Mouse (Mus musculus) T-cell, adult 2 months (primary cell): ENCODE measurements around the gene Wdr24.
"Not testable (repeated sequence)": the region's sequence is repeated elsewhere in the genome, so short reads cannot be mapped to it uniquely, and the experiment has no call there.

Experiments
- DNase-seq: peaks from one replicate; pipeline ENCODE4 v3.0.0; 2022; ENCODE audit warnings: low spot score

Gene Wdr24

GRCm38 (mm10) chr17:25860832-25861703 is 37.6 kb downstream of the Wdr24 start, which contains the start of gene Wdr90:
Gene Wdr90 (minus strand): TSS chr17:25861501.
- peak; percentile 93 for DNase-seq

DNA sequence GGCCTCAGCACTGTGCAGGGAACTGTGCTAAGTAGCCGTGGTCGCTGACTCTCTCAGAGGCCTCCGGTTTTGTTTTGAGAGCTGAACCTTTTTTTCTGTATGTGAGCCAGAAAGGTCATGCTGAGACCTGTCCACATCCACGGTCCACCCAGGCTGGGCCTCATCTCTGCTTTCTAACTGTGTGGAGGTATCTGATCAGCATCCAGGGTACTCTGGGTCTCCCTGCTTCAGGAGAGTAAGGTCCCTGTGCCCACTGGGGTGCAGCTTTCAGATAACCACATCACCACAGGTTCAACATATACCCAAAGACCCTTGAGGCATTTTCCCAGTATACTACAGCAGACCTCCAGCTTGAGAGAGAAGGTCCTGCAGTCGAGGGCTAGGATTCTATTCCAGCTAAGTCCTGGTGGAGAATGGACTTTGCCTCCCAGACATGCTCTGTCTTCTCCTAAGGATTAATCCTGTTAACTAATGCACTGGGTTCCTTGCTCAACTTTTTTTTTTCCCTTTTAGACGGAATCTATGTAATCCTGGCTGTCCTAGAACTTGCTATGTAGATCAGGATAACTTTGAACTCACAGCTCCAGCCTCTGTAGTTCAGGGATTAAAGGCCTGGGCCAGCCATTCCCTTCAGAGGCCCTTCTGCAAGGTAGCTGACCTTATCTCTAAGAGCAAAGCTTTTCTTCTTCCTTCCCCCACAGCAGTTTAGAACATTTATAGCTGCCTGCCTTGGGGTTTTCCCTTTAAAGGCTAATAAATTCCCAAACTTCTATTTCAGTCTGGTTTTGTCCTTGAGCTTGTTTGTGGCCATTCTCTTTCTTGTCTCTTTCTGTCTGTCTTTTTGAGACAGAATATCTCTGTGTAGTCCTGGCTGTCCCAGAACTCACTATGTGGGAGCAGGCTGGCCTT is 38.5 kb downstream of the Wdr24 start:
- no peak for DNase-seq

DNA sequence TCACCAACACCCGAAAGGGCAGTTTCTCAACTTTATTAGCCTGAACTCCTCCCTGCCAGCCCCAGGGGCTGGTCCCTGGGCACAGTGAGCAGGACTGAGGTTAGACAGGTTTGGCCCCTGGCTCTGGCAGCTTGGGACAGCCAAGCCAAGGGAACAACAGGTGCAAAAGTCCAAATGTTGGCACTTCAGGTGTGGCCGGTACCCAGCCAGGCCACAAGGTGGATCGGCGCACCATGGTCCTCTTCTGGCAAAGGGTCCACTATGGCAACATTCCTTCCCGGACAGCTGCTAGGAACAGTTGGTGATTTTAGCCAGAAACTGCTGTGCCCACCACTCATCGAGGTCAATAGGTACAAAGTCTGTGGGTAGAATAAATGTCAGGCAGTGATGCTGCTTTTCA is 40.3 kb downstream of the Wdr24 start:
- no peak for DNase-seq

DNA sequence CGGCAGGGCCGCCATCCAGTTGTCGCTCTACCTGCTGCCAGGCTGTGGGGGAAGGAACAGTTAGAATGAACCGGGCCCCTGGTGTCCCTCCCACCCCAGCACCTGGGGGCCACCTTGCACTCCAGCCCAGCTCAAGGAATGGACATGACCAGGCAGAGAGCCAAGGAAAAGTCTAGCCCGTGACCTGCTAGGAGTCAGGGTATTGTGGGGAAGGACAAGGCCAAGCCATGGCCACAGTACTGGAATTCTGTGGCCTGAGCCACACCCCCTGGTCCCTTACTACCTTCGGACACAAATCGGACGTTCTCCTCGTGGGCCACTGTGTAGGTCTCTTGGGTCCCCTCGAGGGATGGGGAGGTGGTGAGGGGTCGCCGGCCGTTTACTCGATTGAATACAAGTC is 40.9 kb downstream of the Wdr24 start:
- no peak for DNase-seq

- DNase-seq = no peak
Observed at GRCm38 (mm10) chr17:25865288-25865687, 41.9 kb downstream of the Wdr24 start.

GRCm38 (mm10) chr17:25866172-25866571 is 42.7 kb downstream of the Wdr24 start:
- DNase-seq = no peak

DNA sequence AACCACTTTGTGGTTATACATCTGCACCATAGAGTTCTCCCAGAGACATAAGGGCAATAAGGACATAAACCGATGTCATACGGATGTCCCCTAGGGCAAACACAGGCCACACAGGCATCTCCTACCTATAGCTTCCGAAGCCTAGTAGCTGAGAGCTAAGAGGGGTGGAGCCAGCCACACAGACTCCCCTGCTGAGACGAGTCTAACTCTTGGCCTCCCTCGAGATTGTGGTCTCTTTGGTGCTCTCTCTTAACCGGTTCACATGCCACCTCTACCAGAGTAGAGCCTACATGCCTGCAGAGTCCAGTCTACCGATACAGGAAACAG is 44.0 kb downstream of the Wdr24 start:
- peak; percentile 49 for DNase-seq

DNA sequence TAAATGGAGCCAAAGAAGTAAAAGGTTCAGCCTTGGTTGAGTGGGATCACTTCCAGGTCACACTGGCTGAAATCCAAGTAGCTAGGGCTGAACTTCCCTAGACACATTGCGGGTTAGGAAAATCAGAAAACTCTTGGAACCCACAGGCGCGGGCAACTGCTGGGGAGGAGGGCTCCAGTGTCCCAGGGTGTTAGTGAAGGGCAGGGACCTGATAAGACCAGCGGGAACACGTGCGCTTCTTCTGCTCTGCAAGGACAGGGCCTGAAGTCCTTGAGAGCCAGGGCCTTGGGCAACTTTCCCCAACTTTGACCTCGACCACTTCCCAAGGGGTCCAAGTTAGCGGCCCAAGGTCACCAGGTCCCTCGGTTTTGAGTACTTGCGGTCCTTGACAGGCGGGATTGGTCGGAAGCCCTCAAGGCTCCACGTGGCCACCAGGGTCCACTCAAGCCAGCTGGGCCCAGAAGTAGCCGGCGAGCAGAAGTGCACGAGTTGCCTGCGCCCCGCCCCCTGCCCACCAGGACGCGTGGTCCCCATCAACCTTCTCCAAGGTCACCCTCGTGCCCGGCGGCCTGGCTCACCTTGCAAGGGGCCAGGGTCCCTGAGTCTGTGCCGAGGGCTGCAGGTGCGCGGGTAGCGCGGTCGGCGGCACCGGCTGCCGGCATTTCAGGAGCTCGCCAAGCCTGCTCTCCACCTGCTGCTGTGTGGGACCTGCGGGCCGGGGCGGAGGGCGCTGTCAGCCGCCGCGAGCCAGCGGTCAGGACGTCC is 44.6 kb downstream of the Wdr24 start:
- DNase-seq = no peak

DNA sequence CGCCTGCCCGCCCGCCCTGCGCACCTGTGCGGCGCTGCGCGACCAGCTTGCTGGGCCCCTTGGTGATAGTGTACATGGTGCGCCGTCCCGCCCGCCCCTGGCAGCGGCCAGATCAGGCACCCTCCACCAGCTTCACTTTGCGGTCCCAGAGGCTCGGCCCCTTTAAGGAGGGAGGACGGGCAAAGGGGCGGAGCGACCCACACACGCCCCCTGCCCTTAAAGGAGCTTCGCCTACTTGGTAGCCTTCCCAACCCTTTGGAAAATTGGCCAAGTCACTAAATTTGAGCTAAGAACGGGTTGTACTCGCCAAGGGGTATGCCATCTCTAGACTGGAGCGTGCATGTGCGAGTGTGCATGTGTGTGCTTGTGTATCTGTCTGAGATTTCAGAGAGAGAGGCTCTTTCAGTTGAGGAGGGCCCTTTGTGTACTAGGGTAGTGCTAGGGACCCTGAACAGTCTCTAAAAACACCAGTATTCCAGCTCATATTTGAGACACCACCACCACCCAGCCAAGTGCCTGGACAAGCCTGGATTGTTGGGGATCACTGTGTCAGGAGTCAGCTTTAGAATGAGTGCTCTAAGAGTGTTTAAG is 45.3 kb downstream of the Wdr24 start, which contains the start of gene Mcrip2:
Gene Mcrip2 (minus strand): TSS at position 164 of the 591 bp plus-strand sequence.
- DNase-seq = peak; percentile 48

DNA sequence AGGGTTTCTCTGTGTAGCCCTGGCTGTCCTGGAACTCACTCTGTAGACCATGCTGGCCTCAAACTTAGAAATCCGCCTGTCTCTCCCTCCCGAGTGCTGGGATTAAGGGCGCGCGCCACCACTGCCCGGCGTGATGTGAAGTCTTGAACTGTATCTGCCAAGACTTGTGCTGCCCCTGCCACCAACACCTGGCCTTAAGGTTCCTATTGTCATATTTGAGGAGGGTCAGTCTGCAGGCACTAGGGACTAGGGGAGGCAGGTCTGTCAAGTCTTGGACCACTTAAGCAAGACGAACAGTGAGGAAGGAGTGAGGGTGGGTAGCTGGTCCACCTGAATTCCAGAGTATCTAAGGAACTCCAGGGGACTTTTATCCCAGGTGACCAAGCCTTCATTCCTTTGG is 46.1 kb downstream of the Wdr24 start:
- DNase-seq = no peak

DNA sequence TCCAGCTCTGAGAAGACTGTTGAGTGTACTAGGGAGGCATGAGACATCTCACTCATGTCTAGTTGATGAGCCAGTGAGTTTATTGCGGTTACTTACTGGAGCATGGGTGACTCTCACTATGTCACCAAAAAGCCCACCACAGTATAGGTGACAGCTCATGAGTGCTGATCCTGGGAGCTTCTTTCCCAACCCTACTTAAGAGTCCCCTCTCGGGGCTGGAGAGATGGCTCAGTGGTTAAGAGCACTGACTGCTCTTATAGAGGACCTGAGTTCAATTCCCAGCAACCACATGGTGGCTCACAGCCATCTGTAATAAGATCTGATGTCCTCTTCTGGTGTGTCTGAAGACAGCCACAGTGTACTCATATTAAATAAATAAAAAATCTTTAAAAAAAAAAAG is 46.5 kb downstream of the Wdr24 start:
- DNase-seq = no peak

GRCm38 (mm10) chr17:25871566-25871965 is 48.1 kb downstream of the Wdr24 start:
- DNase-seq = not testable (repeated sequence)

- DNase-seq = no peak
Observed at GRCm38 (mm10) chr17:25872676-25873075, 49.2 kb downstream of the Wdr24 start.

- no peak for DNase-seq
Observed at GRCm38 (mm10) chr17:25873405-25874147, 50.1 kb downstream of the Wdr24 start.

GRCm38 (mm10) chr17:25874148-25874720 is 50.8 kb downstream of the Wdr24 start:
- DNase-seq = no peak

- DNase-seq = peak; percentile 91
Observed at GRCm38 (mm10) chr17:25874721-25875170, 51.3 kb downstream of the Wdr24 start, which contains the start of gene Mettl26. Gene Mettl26 (plus strand): TSS chr17:25875074.

- peak; percentile 84 for DNase-seq
Observed at GRCm38 (mm10) chr17:25875171-25876136, 52.0 kb downstream of the Wdr24 start.

GRCm38 (mm10) chr17:25876347-25876915 is 53.0 kb downstream of the Wdr24 start:
- no peak for DNase-seq

DNA sequence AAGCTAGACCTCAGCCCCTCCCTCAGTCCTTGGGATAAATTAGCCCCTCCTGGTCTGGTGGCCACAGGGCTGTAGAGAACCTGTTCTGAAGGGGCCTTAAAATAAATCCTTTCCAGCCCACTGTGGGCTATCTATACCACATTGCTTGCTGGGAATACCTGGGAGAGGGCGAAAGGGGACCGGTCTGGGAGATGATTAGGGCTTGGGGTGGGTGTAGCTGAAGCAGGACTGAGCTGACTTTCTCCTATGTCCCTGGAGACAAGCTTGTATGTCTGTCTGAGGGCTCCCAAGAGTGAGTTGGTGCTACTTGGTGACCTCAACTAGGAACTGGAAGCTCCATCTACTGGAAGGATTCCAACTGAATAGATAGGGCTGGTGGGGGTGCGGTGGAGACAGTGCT is 53.6 kb downstream of the Wdr24 start:
- no peak for DNase-seq
